In genomic region chr7:72314395-72315060, GRCm38 (mm10) we compare ENCODE assay signal across 14 mouse cellular contexts. TPM values are rescaled to one million over a fixed set of nuclear protein-coding genes. Genes with fewer than 3 reads are reported as not detected.
DNase-seq lines count a peak whose midpoint lies in the region; ATAC-seq lines count a peak whose summit lies in the region.
"Had no signal": no experiment of that assay in that cellular context is flagged by ENCODE, and none has a peak within 500 bp of the region (broad histone marks: within the 10 kb centered on the region; RNA-seq: fewer than 3 reads in every experiment).

No protein-coding gene starts in this region.

- DNase-seq in thymus, postnatal 0 days (ENCODE audit: low spot score) = peak; percentile 51
- DNase-seq in thymus, adult 18-20 months = no peak
- DNase-seq in natural killer cell, adult 2 months (ENCODE audit: low spot score in 2 of 2) = peak; percentile 49 to 67
- no peak for DNase-seq in ovary, postnatal 10 days (ENCODE audit: low spot score)
- no peak for DNase-seq in cerebellum, postnatal 25 days
- DNase-seq in adrenal gland, postnatal 36 days = no peak
- DNase-seq: cerebellum, adult 18-20 months; gastrocnemius, adult 2 months; heart, adult 11 months; liver, embryonic 13.5 days; right cerebral cortex, postnatal 14 days had no signal

- ATAC-seq in granulocyte monocyte progenitor cell, adult 5-6 weeks (replicated peaks; ENCODE audit: poor library complexity, severe bottlenecking) = peak; percentile 94
- ATAC-seq: forebrain, embryonic 15.5 days; midbrain, embryonic 15.5 days had no signal

RNA-seq across cellular contexts. Expression of gene Mctp2, which starts 8.1 kb away (rescaled TPM):
- polyA plus RNA-seq in thymus, postnatal 0 days (2015; fragmentation: Nextera tagmentation; extraction: Ambion mirVana) = 3.4 and 4.0 TPM in 2 replicates
- 1.7 and 3.6 TPM in 2 replicates for total RNA-seq in granulocyte monocyte progenitor cell, adult 5-6 weeks (2014; fragmentation: Nextera tagmentation)
- 0.69 and 1.3 TPM in 2 replicates for total RNA-seq in granulocyte monocyte progenitor cell, adult 5-6 weeks (2017)
- total RNA-seq in adrenal gland, postnatal 36 days (2021) = 1 to 10 TPM; 1.1 to 3.3 TPM

Comparison
In these comparisons a context has a peak if more than half of its experiments do, and no peak if none do; other contexts are left out.
1. DNase-seq: peak in thymus, postnatal 0 days (single experiment) and natural killer cell, adult 2 months (2 of 2); none in thymus, adult 18-20 months (0 of 2), ovary, postnatal 10 days (single experiment), cerebellum, postnatal 25 days (0 of 2) and adrenal gland, postnatal 36 days (0 of 2).